Mouse (Mus musculus): ENCODE results near the gene 2310022A10Rik.

2310022A10Rik gene

GRCm38 (mm10) chr7:27552931-27553513, at the start of gene 2310022A10Rik, which contains the start of gene Pld3:
Gene 2310022A10Rik, plus strand, starts transcription at chr7:27553233.
Gene Pld3, minus strand, starts transcription at chr7:27553218.
- peak; percentile 97 for DNase-seq (ENCODE audit: low read depth)

- no peak for DNase-seq (ENCODE audit: low read depth)
Measured at GRCm38 (mm10) chr7:27506765-27507370, 46.2 kb upstream of the 2310022A10Rik start.

- DNase-seq (ENCODE audit: low read depth), result peak; percentile 100
Measured at GRCm38 (mm10) chr7:27507711-27508647, 45.1 kb upstream of the 2310022A10Rik start.

- peak; percentile 88 for DNase-seq (ENCODE audit: low read depth)
Measured at GRCm38 (mm10) chr7:27508648-27509005, 44.4 kb upstream of the 2310022A10Rik start.

- DNase-seq (ENCODE audit: low read depth), result no peak
Measured at GRCm38 (mm10) chr7:27510809-27511208, 42.2 kb upstream of the 2310022A10Rik start.

- no peak for DNase-seq (ENCODE audit: low read depth)
Measured at GRCm38 (mm10) chr7:27514961-27515360, 38.1 kb upstream of the 2310022A10Rik start.

- DNase-seq (ENCODE audit: low read depth), result no peak
Measured at GRCm38 (mm10) chr7:27518314-27518713, 34.7 kb upstream of the 2310022A10Rik start.

- no peak for DNase-seq (ENCODE audit: low read depth)
Measured at GRCm38 (mm10) chr7:27520104-27520503, 32.9 kb upstream of the 2310022A10Rik start.

GRCm38 (mm10) chr7:27520599-27520998, 32.4 kb upstream of the 2310022A10Rik start:
- DNase-seq (ENCODE audit: low read depth), result no peak

GRCm38 (mm10) chr7:27522967-27523366, 30.1 kb upstream of the 2310022A10Rik start, which contains the start of gene Hipk4:
Gene Hipk4, plus strand, starts transcription at chr7:27523267.
- no peak for DNase-seq (ENCODE audit: low read depth)

GRCm38 (mm10) chr7:27523805-27524204, 29.2 kb upstream of the 2310022A10Rik start:
- no peak for DNase-seq (ENCODE audit: low read depth)

GRCm38 (mm10) chr7:27526039-27526827, 26.8 kb upstream of the 2310022A10Rik start:
- peak; percentile 90 for DNase-seq (ENCODE audit: low read depth)

- no peak for DNase-seq (ENCODE audit: low read depth)
Measured at GRCm38 (mm10) chr7:27529070-27529469, 24.0 kb upstream of the 2310022A10Rik start.

GRCm38 (mm10) chr7:27530937-27531336, 22.1 kb upstream of the 2310022A10Rik start:
- no peak for DNase-seq (ENCODE audit: low read depth)

GRCm38 (mm10) chr7:27531707-27532106, 21.3 kb upstream of the 2310022A10Rik start:
- DNase-seq (ENCODE audit: low read depth), result no peak

GRCm38 (mm10) chr7:27532480-27533050, 20.5 kb upstream of the 2310022A10Rik start:
- DNase-seq (ENCODE audit: low read depth), result no peak

GRCm38 (mm10) chr7:27535386-27535785, 17.6 kb upstream of the 2310022A10Rik start:
- DNase-seq (ENCODE audit: low read depth), result no peak

- DNase-seq (ENCODE audit: low read depth), result no peak
Measured at GRCm38 (mm10) chr7:27536618-27537017, 16.4 kb upstream of the 2310022A10Rik start.

- DNase-seq (ENCODE audit: low read depth), result no peak
Measured at GRCm38 (mm10) chr7:27537998-27538397, 15.0 kb upstream of the 2310022A10Rik start.

- DNase-seq (ENCODE audit: low read depth), result no peak
Measured at GRCm38 (mm10) chr7:27538797-27539196, 14.2 kb upstream of the 2310022A10Rik start.

GRCm38 (mm10) chr7:27540521-27540920, 12.5 kb upstream of the 2310022A10Rik start:
- DNase-seq (ENCODE audit: low read depth), result peak; percentile 42
